ENCODE assay signal across 22 mouse cellular contexts in the genomic region with DNA sequence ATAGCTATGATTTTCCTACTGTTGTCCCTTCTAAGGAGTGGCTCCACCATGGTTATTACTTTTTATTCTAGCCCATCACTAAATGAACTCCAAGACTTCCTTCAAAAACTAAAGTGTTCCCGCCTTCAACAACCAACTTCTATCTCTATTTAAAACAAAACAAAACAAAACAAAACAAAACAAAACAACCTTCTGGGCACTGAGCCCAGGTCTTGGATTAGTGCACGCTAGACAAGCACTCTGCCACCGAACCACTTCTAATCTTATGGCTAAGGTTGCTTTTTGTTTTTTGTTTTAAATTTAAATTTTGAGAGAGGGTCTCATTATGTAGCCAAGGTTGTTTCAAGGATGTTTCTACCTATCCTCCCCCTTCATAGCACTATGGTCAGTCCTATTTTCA. TPM values are rescaled to one million over a fixed set of nuclear protein-coding genes. Genes with fewer than 3 reads are reported as not detected.
DNase-seq lines count a peak whose midpoint lies in the region; ATAC-seq and TF ChIP-seq lines count a peak whose summit lies in the region.
"Had no signal": no experiment of that assay in that cellular context is flagged by ENCODE, and none has a peak within 500 bp of the region (broad histone marks: within the 10 kb centered on the region; RNA-seq: fewer than 3 reads in every experiment).

No protein-coding gene starts in this region.

- no peak overlapping the region for H3K4me3 ChIP-seq in heart, adult 2 months
- no peak overlapping the region for H3K4me3 ChIP-seq in kidney, embryonic 15.5 days (replicated peaks)
- no peak overlapping the region for H3K4me3 ChIP-seq in lung, embryonic 14.5 days (ENCODE audit: low read depth, low read length)
- no peak overlapping the region for H3K4me3 ChIP-seq in lung, adult 2 months (replicated peaks; ENCODE audit: extremely low read depth, low read depth, low read length)
- H3K4me3 ChIP-seq: embryonic facial prominence, embryonic 12.5 days; forebrain, embryonic 12.5 days; heart, embryonic 10.5 days; hindbrain, embryonic 12.5 days had no signal

- no peaks in the 10 kb centered on the region for H3K27me3 ChIP-seq in heart, adult 2 months (ENCODE audit: control insufficient read depth, insufficient read depth, low read length)
- no peaks in the 10 kb centered on the region for H3K27me3 ChIP-seq in kidney, embryonic 15.5 days
- no peaks in the 10 kb centered on the region for H3K27me3 ChIP-seq in lung, embryonic 14.5 days (ENCODE audit: insufficient read depth, low read length)
- H3K27me3 ChIP-seq: embryonic facial prominence, embryonic 12.5 days; forebrain, embryonic 12.5 days; hindbrain, embryonic 12.5 days had no signal

- no peak for TF ChIP-seq CTCF in heart, adult 2 months (IDR thresholded peaks at IDR 0.05)
- no peak for TF ChIP-seq CTCF in lung, embryonic 14.5 days (IDR thresholded peaks at IDR 0.05; ENCODE audit: low read depth)
- TF ChIP-seq CTCF in lung, adult 2 months (IDR thresholded peaks at IDR 0.05; ENCODE audit: insufficient read depth, low read length) = no peak

- H3K36me3 ChIP-seq in heart, adult 2 months (ENCODE audit: control insufficient read depth, insufficient read depth, low read length) = peaks cover 8% of the 10 kb centered on the region; the same call in 1 of the 2 replicates
- H3K36me3 ChIP-seq in kidney, embryonic 15.5 days = peaks cover 97% of the 10 kb centered on the region
- H3K36me3 ChIP-seq in lung, embryonic 14.5 days (ENCODE audit: insufficient read depth) = peaks cover 94% of the 10 kb centered on the region

- H3K4me2 ChIP-seq in kidney, embryonic 15.5 days = no peak overlapping the region
- H3K4me2 ChIP-seq in lung, embryonic 14.5 days = no peak overlapping the region
- H3K4me2 ChIP-seq: embryonic facial prominence, embryonic 12.5 days; forebrain, embryonic 12.5 days; hindbrain, embryonic 12.5 days had no signal

- intact Hi-C loops in heart, adult 2 months (cut with DNase I) = loop anchor here (5.0 kb wide), 1 partner anchor 36 kb away; no protein-coding TSS in a partner anchor

- TF ChIP-seq POLR2A in heart, adult 2 months (IDR thresholded peaks at IDR 0.05; ENCODE audit: insufficient read depth, low read depth, low read length) = no peak
- no peak for TF ChIP-seq POLR2A in lung, adult 2 months (IDR thresholded peaks at IDR 0.05; ENCODE audit: borderline replicate concordance, extremely low read depth, low read depth, low read length)

- 48% methylated on average over 3 of the region's 3 CpGs for WGBS in heart, adult 2 months
- WGBS in kidney, embryonic 15.5 days = 79% methylated on average over 3 of the region's 3 CpGs
- 83% methylated on average over 3 of the region's 3 CpGs for WGBS in lung, embryonic 14.5 days
- WGBS in lung, adult 2 months = 33% methylated on average over 3 of the region's 3 CpGs

- peak overlapping the region; percentile 36; the same call in 1 of the 2 replicates for H3K27ac ChIP-seq in heart, adult 2 months
- 0 out of 2 replicates have a peak overlapping the region, but pooled peaks have one; percentile 10 for H3K27ac ChIP-seq in kidney, embryonic 15.5 days
- peak overlapping the region; percentile 15; the same call in 1 of the 2 replicates for H3K27ac ChIP-seq in lung, embryonic 14.5 days (ENCODE audit: low read depth)
- H3K27ac ChIP-seq: embryonic facial prominence, embryonic 12.5 days; forebrain, embryonic 12.5 days; heart, embryonic 10.5 days; hindbrain, embryonic 12.5 days had no signal

- no peak overlapping the region for H3K9ac ChIP-seq in heart, adult 2 months (ENCODE audit: low read depth, low read length)
- H3K9ac ChIP-seq in kidney, embryonic 15.5 days = no peak overlapping the region
- no peak overlapping the region for H3K9ac ChIP-seq in lung, embryonic 14.5 days
- H3K9ac ChIP-seq: embryonic facial prominence, embryonic 12.5 days; forebrain, embryonic 12.5 days; hindbrain, embryonic 12.5 days had no signal

- no peak for TF ChIP-seq EP300 in heart, adult 2 months (IDR thresholded peaks at IDR 0.05; ENCODE audit: insufficient read depth, low read depth, low read length)

- H3K4me1 ChIP-seq in heart, adult 2 months (ENCODE audit: control insufficient read depth, insufficient read depth, low read length) = peaks cover 3% of the 10 kb centered on the region; the same call in 1 of the 2 replicates
- no peaks in the 10 kb centered on the region for H3K4me1 ChIP-seq in kidney, embryonic 15.5 days
- no peaks in the 10 kb centered on the region for H3K4me1 ChIP-seq in lung, embryonic 14.5 days (ENCODE audit: insufficient read depth)
- H3K4me1 ChIP-seq in lung, adult 2 months (ENCODE audit: control insufficient read depth, insufficient read depth, low read length) = peaks cover 9% of the 10 kb centered on the region
- H3K4me1 ChIP-seq: embryonic facial prominence, embryonic 12.5 days; forebrain, embryonic 12.5 days; hindbrain, embryonic 12.5 days had no signal

- H3K9me3 ChIP-seq in kidney, embryonic 15.5 days (replicated peaks) = no peaks in the 10 kb centered on the region
- no peaks in the 10 kb centered on the region for H3K9me3 ChIP-seq in lung, embryonic 14.5 days (ENCODE audit: low read depth, low read length)
- H3K9me3 ChIP-seq: embryonic facial prominence, embryonic 12.5 days; forebrain, embryonic 12.5 days; heart, embryonic 10.5 days; hindbrain, embryonic 12.5 days had no signal

- DNase-seq in heart, adult 2 months = no peak
- DNase-seq in heart, adult 9 months (ENCODE audit: low spot score in 2 of 2) = no peak
- no peak for DNase-seq in kidney, adult 18-20 months
- no peak for DNase-seq in lung, embryonic 14.5 days
- DNase-seq in lung, adult 2 months = no peak
- peak; percentile 52 for DNase-seq in lung, postnatal 10 days
- no peak for DNase-seq in adrenal gland, adult 2 months
- DNase-seq: cerebellum, adult 11-12 months; cerebellum, adult 9-10 months; cerebellum, postnatal 25 days; gastrocnemius, postnatal 14 days; heart, postnatal 36 days had no signal

- no peak for ATAC-seq in kidney, embryonic 15.5 days (replicated peaks; ENCODE audit: low FRiP score)
- ATAC-seq in lung, embryonic 14.5 days (ENCODE audit: insufficient read depth) = no peak
- ATAC-seq: forebrain, embryonic 16.5 days; hindbrain, embryonic 16.5 days had no signal

- H3K79me2 ChIP-seq in heart, adult 2 months (replicated peaks; ENCODE audit: control insufficient read depth, insufficient read depth, low read length) = no peaks in the 10 kb centered on the region

RNA-seq across cellular contexts. Expression of gene Chac1, which starts 26.8 kb away (rescaled TPM):
- 10 to 100 TPM in 1 of 2 experiments, 1 to 10 TPM in 1; 5.6 to 13.7 TPM for total RNA-seq in heart, adult 2 months (2021)
- 6.2 and 8.1 TPM in 2 replicates for polyA plus RNA-seq in heart, adult 2 months (2012; rRNA removed)
- polyA plus RNA-seq in kidney, embryonic 15.5 days (2015; fragmentation: Nextera tagmentation; extraction: Ambion mirVana) = 0.91 and 0.98 TPM in 2 replicates
- polyA plus RNA-seq in lung, embryonic 14.5 days (2014; fragmentation: Nextera tagmentation; extraction: Ambion mirVana) = 0.64 and 0.70 TPM in 2 replicates
- polyA plus RNA-seq in lung, adult 2 months (2012; rRNA removed) = 9.2 and 10.7 TPM in 2 replicates
- total RNA-seq in adrenal gland, adult 2 months (2021) = 10 to 100 TPM in 1 of 2 experiments, 1 to 10 TPM in 1; 3.1 to 28.4 TPM
- 12.8 and 21.4 TPM in 2 replicates for polyA plus RNA-seq in adrenal gland, adult 2 months (2012; rRNA removed)
- total RNA-seq: granulocyte monocyte progenitor cell, adult 5-6 weeks had no signal

RNA-seq across cellular contexts. Expression of gene Dll4, which starts 52.2 kb away (rescaled TPM):
- total RNA-seq in heart, adult 2 months (2021) = 10 to 100 TPM; 13.7 to 15.8 TPM
- polyA plus RNA-seq in heart, adult 2 months (2012; rRNA removed) = 22.0 and 35.8 TPM in 2 replicates
- polyA plus RNA-seq in kidney, embryonic 15.5 days (2015; fragmentation: Nextera tagmentation; extraction: Ambion mirVana) = 9.9 and 10.5 TPM in 2 replicates
- polyA plus RNA-seq in lung, embryonic 14.5 days (2014; fragmentation: Nextera tagmentation; extraction: Ambion mirVana) = 8.1 and 10.0 TPM in 2 replicates
- polyA plus RNA-seq in lung, adult 2 months (2012; rRNA removed) = 114 TPM in 2 replicates
- 1 to 10 TPM; 5.8 to 9.8 TPM for total RNA-seq in adrenal gland, adult 2 months (2021)
- 14.9 and 16.0 TPM in 2 replicates for polyA plus RNA-seq in adrenal gland, adult 2 months (2012; rRNA removed)
- total RNA-seq: granulocyte monocyte progenitor cell, adult 5-6 weeks; MEL had no signal
- polyA plus RNA-seq: C2C12 had no signal
